Mouse (Mus musculus) midbrain, embryonic 16.5 days (tissue): ENCODE data around the gene Gm20388. TPM values are rescaled to one million over a fixed set of nuclear protein-coding genes. Genes with fewer than 3 reads are reported as not detected.

ENCODE experiments used
- ATAC-seq: fragments of 200-750 bp; cut with Nextera tagmentation; 2 replicates; pipeline ENCODE4 v1.8.0; 2017; ENCODE audit warnings: moderate TSS enrichment
- H3K27ac ChIP-seq: fragments of 300-500 bp; sonication (generic); 2 replicates; pipeline ENCODE4 v1.5.1; 2014; ENCODE audit warnings: mild to moderate bottlenecking, low read length, mixed read lengths
- H3K27me3 ChIP-seq: fragments of 300-500 bp; sonication (generic); 2 replicates; pipeline ENCODE4 v1.6.1; 2014; ENCODE audit warnings: low read depth, low read length, mixed read lengths; ENCODE audit not compliant: control insufficient read depth, insufficient read depth
- H3K36me3 ChIP-seq: fragments of 300-500 bp; sonication (generic); 2 replicates; pipeline ENCODE4 v1.6.1; 2014; ENCODE audit warnings: mild to moderate bottlenecking, low read length, moderate library complexity, mixed read lengths; ENCODE audit not compliant: control insufficient read depth, insufficient read depth
- H3K4me1 ChIP-seq: fragments of 300-500 bp; sonication (generic); 2 replicates; pipeline ENCODE4 v1.6.1; 2014; ENCODE audit warnings: mild to moderate bottlenecking, low read length, mixed read lengths; ENCODE audit not compliant: control insufficient read depth, insufficient read depth
- H3K4me2 ChIP-seq: fragments of 300-500 bp; sonication (generic); 2 replicates; pipeline ENCODE4 v1.6.1; 2014; ENCODE audit warnings: mild to moderate bottlenecking, low read length, mixed read lengths
- H3K4me3 ChIP-seq: fragments of 300-500 bp; sonication (generic); 2 replicates; pipeline ENCODE4 v1.5.1; 2014; ENCODE audit warnings: low read depth, mild to moderate bottlenecking, low read length, moderate library complexity, mixed read lengths
- H3K9ac ChIP-seq: fragments of 300-500 bp; sonication (generic); 2 replicates; pipeline ENCODE4 v1.6.1; 2014; ENCODE audit warnings: low read depth, low read length, mixed read lengths
- H3K9me3 ChIP-seq: fragments of 300-500 bp; sonication (generic); replicated peaks from 2 replicates; pipeline ENCODE4 v1.6.1; 2014; ENCODE audit warnings: mild to moderate bottlenecking, low read length, mixed read lengths; ENCODE audit not compliant: control insufficient read depth, poor library complexity, severe bottlenecking
- WGBS: fragments of 180-500 bp; shearing (Covaris S2); extraction: QIAGEN DNeasy Blood & Tissue Kit; methylation state at CpG from one replicate; pipeline ENCODE4 v1.1.7; 2014; 5-methylcytosine and 5-hydroxymethylcytosine counted together
- polyA plus RNA-seq: library from polyadenylated mRNA; unstranded; fragments of >200 nt; fragmentation: Nextera tagmentation; extraction: Ambion mirVana; gene quantifications from 2 replicates; pipeline ENCODE4 v1.2.1, GENCODE M21; 2015

Gene Gm20388
- polyA plus RNA-seq, 1 experiment from 2014 or later = 7.5 TPM

DNA sequence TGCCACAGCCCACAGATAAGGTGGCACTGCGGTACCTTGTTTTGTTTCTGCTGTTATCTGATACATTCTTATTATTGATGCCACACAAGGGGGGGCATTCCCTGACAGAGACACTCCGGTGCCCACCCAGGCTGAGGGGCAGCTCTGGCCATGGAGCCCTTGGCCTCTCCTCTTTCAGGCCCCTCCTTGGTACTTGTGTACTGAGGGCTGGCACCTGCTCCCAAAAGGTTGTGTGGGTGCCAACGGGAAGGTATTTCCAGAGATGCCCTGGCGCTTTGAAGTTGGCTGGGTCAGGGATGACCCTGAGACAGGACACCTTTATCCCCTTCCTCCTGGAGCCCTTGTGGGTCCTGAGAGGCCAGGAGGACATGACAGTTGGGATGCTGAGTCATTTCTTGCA, 2231.8 kb downstream of the Gm20388 start:
- WGBS = 90% methylated on average over 4 of the region's 4 CpGs
- no peaks in the 10 kb centered on the region for H3K27me3 ChIP-seq
- no peak overlapping the region for H3K27ac ChIP-seq
- H3K9me3 ChIP-seq = no peaks in the 10 kb centered on the region
- no peak for ATAC-seq
- no peaks in the 10 kb centered on the region for H3K4me1 ChIP-seq
- no peak overlapping the region for H3K9ac ChIP-seq
- H3K36me3 ChIP-seq = no peaks in the 10 kb centered on the region
- no peak overlapping the region for H3K4me2 ChIP-seq
- H3K4me3 ChIP-seq = no peak overlapping the region

DNA sequence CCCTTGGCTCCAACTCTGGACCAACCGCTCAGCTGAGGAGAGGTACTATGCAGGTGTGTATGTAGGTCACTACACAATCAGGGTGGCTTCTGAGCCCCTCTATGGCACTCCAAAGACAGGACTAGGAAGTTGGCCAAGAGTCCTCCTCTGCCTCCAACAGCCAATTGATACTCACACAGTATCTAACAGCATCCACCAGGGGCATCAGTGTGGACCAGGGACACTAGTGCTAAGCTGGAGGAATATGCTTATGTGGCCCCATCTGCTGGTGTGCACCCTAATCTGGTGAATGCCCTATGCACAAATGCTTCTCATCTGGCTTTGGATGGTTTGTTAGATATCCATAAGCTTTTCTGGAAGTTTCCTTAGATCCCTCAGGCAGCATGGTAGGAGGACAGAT, 2232.6 kb downstream of the Gm20388 start:
- no peak for ATAC-seq
- WGBS = 96% methylated on average over 1 of the region's 1 CpGs
- no peaks in the 10 kb centered on the region for H3K9me3 ChIP-seq
- no peaks in the 10 kb centered on the region for H3K27me3 ChIP-seq
- no peak overlapping the region for H3K4me3 ChIP-seq
- H3K9ac ChIP-seq = no peak overlapping the region
- no peak overlapping the region for H3K27ac ChIP-seq
- H3K36me3 ChIP-seq = no peaks in the 10 kb centered on the region
- no peaks in the 10 kb centered on the region for H3K4me1 ChIP-seq
- H3K4me2 ChIP-seq = no peak overlapping the region

DNA sequence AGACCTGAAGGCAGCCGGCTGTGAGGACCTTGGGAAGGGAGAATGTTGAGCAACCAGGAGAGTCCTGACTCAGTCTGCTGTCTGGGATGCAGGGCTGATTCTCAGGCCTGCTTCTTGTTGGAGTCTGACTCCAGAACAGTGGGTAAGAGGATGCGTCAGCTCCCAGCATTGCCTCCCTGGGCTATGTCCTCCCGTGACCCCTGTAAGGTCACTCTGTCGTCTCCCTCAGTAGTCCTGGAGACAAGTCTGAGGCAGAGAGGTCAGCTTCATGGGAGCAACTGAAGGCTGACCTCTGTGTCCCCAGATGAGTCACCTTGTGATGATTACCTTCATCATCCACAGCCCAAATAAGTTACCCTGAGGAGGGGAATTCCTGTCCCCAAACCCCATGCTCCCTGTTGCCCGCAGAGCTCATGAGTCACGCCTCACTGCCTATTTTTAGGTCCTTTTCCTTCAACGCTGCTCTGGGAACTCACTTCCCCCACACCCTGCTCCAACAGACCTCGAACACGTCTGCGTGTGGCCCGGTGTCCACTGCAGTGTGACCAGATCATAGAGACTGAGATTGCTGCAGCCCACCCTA, 2234.2 kb downstream of the Gm20388 start:
- no peak for ATAC-seq
- H3K36me3 ChIP-seq = no peaks in the 10 kb centered on the region
- no peak overlapping the region for H3K27ac ChIP-seq
- no peaks in the 10 kb centered on the region for H3K27me3 ChIP-seq
- no peaks in the 10 kb centered on the region for H3K4me1 ChIP-seq
- 62% methylated on average over 11 of the region's 11 CpGs for WGBS
- no peak overlapping the region for H3K9ac ChIP-seq
- H3K4me3 ChIP-seq = no peak overlapping the region
- H3K4me2 ChIP-seq = no peak overlapping the region
- no peaks in the 10 kb centered on the region for H3K9me3 ChIP-seq

DNA sequence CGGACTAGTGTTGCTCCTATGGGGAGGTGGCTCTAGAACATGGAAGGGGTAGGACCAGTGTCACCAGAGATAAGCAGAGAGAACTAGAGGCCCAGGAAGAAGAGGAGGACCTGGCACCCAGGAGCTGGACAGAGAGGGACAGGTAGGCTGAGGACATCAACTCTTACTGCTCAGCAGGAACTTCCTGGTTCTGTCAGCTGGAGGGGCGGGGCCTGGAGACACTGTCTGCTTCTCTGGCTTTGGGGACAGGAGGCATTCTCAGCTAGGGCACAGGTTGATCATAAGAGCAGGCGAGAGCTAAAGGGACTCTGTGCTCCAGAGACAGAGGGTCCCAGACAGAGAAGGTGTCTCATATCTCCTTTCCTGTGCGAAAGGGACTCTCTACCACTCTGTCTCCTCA, 2238.4 kb downstream of the Gm20388 start:
- Histone ChIP-seq H3K4me2 (no peak overlapping the region), H3K9me3 (no peaks in the 10 kb centered on the region), H3K9ac (no peak overlapping the region), H3K27me3 (no peaks in the 10 kb centered on the region), H3K36me3 (no peaks in the 10 kb centered on the region), H3K4me1 (no peaks in the 10 kb centered on the region), H3K27ac (no peak overlapping the region), H3K4me3 (no peak overlapping the region)
- ATAC-seq = no peak
- WGBS = 77% methylated on average over 4 of the region's 4 CpGs

DNA sequence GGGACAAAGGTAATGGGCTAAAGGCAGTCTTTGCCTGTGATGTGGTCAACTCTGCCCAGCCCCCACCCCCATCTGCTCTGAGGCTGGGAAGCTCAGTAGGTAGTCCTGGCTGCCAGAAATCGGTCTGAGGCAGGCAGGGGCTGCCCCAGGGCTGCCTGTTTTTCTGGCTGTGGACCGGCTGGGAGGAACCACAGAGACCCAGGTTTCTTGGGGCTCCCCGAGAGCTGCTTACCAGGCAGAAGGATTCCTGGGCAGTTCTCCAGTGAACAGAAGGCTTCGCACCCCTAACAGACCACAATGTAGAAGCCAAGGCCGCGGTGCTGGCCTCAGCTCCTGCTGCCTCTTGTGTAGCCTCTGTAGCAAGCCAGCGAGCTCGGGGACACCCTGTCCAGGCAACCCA, 2239.0 kb downstream of the Gm20388 start:
- no peaks in the 10 kb centered on the region for H3K9me3 ChIP-seq
- no peaks in the 10 kb centered on the region for H3K4me1 ChIP-seq
- no peak overlapping the region for H3K4me2 ChIP-seq
- H3K27ac ChIP-seq = no peak overlapping the region
- H3K9ac ChIP-seq = no peak overlapping the region
- no peak overlapping the region for H3K4me3 ChIP-seq
- 83% methylated on average over 8 of the region's 8 CpGs for WGBS
- H3K36me3 ChIP-seq = no peaks in the 10 kb centered on the region
- no peak for ATAC-seq
- no peaks in the 10 kb centered on the region for H3K27me3 ChIP-seq

DNA sequence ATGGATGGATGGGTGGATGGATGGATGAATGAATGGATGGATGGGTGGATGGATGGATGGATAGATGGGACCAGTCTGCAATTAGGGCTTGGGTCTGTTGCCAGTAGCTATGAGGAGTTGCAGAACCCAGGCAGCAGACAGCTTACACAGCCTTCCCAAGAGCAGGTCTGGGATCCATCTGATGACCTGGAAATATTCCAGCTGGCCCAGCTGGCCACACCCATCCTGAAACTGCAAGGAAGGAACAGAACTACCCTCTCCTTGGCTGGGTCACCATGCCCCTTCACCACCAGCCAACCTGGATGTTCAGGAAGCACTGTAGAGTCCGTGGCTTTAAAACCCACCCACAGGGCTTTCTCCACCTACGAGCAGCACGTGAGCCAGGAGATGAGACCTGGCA, 2240.9 kb downstream of the Gm20388 start:
- Histone ChIP-seq H3K9ac (no peak overlapping the region), H3K4me1 (no peaks in the 10 kb centered on the region), H3K27ac (no peak overlapping the region), H3K9me3 (no peaks in the 10 kb centered on the region), H3K27me3 (no peaks in the 10 kb centered on the region), H3K4me2 (no peak overlapping the region), H3K36me3 (no peaks in the 10 kb centered on the region), H3K4me3 (no peak overlapping the region)
- no peak for ATAC-seq
- 89% methylated on average over 3 of the region's 3 CpGs for WGBS

DNA sequence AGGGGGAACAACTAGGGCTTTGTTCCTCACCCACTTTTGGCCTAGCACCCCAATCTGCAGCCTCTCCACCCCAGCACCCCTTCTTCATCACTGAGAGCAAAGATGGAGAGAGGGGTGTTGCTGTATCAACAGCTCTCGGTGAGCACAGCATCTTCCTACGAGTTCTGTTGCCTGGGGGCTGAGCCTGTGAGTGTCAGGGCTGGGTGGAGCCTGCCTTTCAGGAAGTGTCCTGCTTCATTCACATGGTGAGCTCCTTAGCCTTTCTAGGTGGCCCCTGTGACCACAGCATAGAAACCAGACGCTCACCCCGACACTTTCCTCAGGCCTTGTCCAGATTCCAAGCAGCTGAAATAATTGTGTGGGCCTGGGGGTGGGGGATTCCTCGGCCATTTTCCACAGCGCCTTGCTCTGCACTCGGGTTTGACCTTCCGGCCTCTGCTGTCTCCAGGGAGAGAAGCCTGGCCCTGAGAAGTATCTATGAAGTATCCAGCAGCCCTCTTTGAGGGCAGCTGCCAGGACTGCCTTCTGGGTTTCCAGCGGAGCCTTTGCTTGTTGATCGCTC, 2244.5 kb downstream of the Gm20388 start:
- H3K4me1 ChIP-seq = no peaks in the 10 kb centered on the region
- H3K27ac ChIP-seq = no peak overlapping the region
- no peak overlapping the region for H3K4me3 ChIP-seq
- no peak for ATAC-seq
- WGBS = 31% methylated on average over 10 of the region's 10 CpGs
- H3K9ac ChIP-seq = no peak overlapping the region
- no peaks in the 10 kb centered on the region for H3K36me3 ChIP-seq
- H3K4me2 ChIP-seq = no peak overlapping the region
- H3K27me3 ChIP-seq = no peaks in the 10 kb centered on the region
- no peaks in the 10 kb centered on the region for H3K9me3 ChIP-seq

DNA sequence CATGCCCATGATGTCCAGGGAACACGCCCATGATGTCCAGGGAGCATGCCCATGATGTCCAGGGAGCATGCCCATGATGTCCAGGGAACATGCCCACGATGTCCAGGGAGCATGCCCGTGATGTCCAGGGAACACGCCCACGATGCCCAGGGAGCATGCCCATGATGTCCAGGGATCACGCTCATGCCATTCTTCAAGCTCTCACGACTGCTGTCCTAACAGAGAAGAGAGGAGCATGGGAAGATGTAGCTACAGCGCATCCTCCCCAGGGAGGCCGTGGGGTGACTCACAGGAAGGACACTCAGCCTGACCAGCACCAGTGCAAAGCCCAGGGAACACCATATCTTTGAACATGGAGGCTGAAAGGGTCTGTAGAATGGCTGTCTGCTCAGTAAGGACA, 2245.3 kb downstream of the Gm20388 start:
- Histone ChIP-seq H3K27ac (no peak overlapping the region), H3K9ac (no peak overlapping the region), H3K4me1 (no peaks in the 10 kb centered on the region), H3K27me3 (no peaks in the 10 kb centered on the region), H3K36me3 (no peaks in the 10 kb centered on the region), H3K4me3 (no peak overlapping the region), H3K4me2 (no peak overlapping the region), H3K9me3 (no peaks in the 10 kb centered on the region)
- no peak for ATAC-seq
- WGBS = 89% methylated on average over 9 of the region's 9 CpGs

DNA sequence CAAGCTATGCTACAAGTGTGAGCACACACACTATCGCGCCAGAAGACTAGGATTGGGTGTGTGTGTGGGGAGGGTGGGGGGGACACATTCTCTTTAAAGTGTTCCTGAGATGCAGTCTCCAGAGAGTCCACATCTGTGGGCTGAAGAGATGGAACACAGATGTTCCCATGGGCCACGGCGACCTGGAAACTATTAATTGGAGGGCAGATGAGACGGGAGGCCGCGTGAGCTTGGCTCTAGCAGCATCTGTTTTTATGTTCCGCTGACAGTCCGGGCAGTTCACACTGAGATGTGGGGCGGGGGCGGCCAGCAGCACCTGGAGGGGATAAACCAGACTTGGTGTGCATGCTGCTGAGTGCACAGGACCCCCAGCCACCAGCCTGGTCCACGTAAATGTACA, 2247.0 kb downstream of the Gm20388 start:
- no peak for ATAC-seq
- Histone ChIP-seq H3K4me2 (no peak overlapping the region), H3K27ac (no peak overlapping the region), H3K9ac (no peak overlapping the region), H3K36me3 (no peaks in the 10 kb centered on the region), H3K4me3 (no peak overlapping the region), H3K27me3 (no peaks in the 10 kb centered on the region), H3K4me1 (no peaks in the 10 kb centered on the region), H3K9me3 (no peaks in the 10 kb centered on the region)
- 85% methylated on average over 12 of the region's 12 CpGs for WGBS
